Mouse (Mus musculus): ENCODE measurements around the gene Spred2. TPM values are rescaled to one million over a fixed set of nuclear protein-coding genes. Genes with fewer than 3 reads are reported as not detected.

Gene Spred2
- polyA plus RNA-seq, 1 experiment from 2014 or later = 9.3 TPM

- 97% methylated on average over 1 of the region's 1 CpGs for WGBS
- Histone ChIP-seq H3K27ac (no peak overlapping the region), H3K4me3 (no peak overlapping the region), H3K36me3 (peaks cover 74% of the 10 kb centered on the region), H3K9me3 (replicated peaks) (no peaks in the 10 kb centered on the region), H3K27me3 (ENCODE audit: low read depth, poor library complexity, severe bottlenecking) (no peaks in the 10 kb centered on the region), H3K4me1 (no peaks in the 10 kb centered on the region)
- DNase-seq (ENCODE audit: low spot score) = no peak
Observed at GRCm38 (mm10) chr11:20066106-20066505, 141.9 kb downstream of the Spred2 start.

GRCm38 (mm10) chr11:20067521-20067920, 143.3 kb downstream of the Spred2 start:
- Histone ChIP-seq H3K36me3 (peaks cover 79% of the 10 kb centered on the region), H3K27ac (no peak overlapping the region), H3K4me3 (no peak overlapping the region), H3K4me1 (no peaks in the 10 kb centered on the region), H3K27me3 (ENCODE audit: low read depth, poor library complexity, severe bottlenecking) (no peaks in the 10 kb centered on the region), H3K9me3 (replicated peaks) (no peaks in the 10 kb centered on the region)
- WGBS = 77% methylated on average over 1 of the region's 1 CpGs
- no peak for DNase-seq (ENCODE audit: low spot score)

- Histone ChIP-seq H3K36me3 (peaks cover 86% of the 10 kb centered on the region), H3K4me1 (no peaks in the 10 kb centered on the region), H3K9me3 (replicated peaks) (no peaks in the 10 kb centered on the region), H3K4me3 (no peak overlapping the region), H3K27ac (no peak overlapping the region), H3K27me3 (ENCODE audit: low read depth, poor library complexity, severe bottlenecking) (no peaks in the 10 kb centered on the region)
- 94% methylated on average over 6 of the region's 6 CpGs for WGBS
- DNase-seq (ENCODE audit: low spot score) = no peak
Observed at GRCm38 (mm10) chr11:20068346-20069004, 144.3 kb downstream of the Spred2 start.

GRCm38 (mm10) chr11:20072174-20072573, 148.0 kb downstream of the Spred2 start:
- 89% methylated on average over 3 of the region's 3 CpGs for WGBS
- Histone ChIP-seq H3K27ac (no peak overlapping the region), H3K4me3 (no peak overlapping the region), H3K4me1 (no peaks in the 10 kb centered on the region), H3K36me3 (peaks cover 83% of the 10 kb centered on the region), H3K9me3 (replicated peaks) (no peaks in the 10 kb centered on the region), H3K27me3 (ENCODE audit: low read depth, poor library complexity, severe bottlenecking) (no peaks in the 10 kb centered on the region)
- DNase-seq (ENCODE audit: low spot score) = no peak

GRCm38 (mm10) chr11:20072826-20073225, 148.7 kb downstream of the Spred2 start:
- H3K27me3 ChIP-seq (ENCODE audit: low read depth, poor library complexity, severe bottlenecking) = no peaks in the 10 kb centered on the region
- H3K36me3 ChIP-seq = peaks cover 88% of the 10 kb centered on the region
- WGBS = 93% methylated on average over 5 of the region's 5 CpGs

More at GRCm38 (mm10) chr11:20072826-20073225, 148.7 kb downstream of the Spred2 start:
- no peak overlapping the region for H3K4me3 ChIP-seq
- no peak for DNase-seq (ENCODE audit: low spot score)
- no peaks in the 10 kb centered on the region for H3K4me1 ChIP-seq
- no peaks in the 10 kb centered on the region for H3K9me3 ChIP-seq (replicated peaks)
- no peak overlapping the region for H3K27ac ChIP-seq

Other genes with a start within 250 kb of the Spred2 start
- gene Actr2, start 188.5 kb downstream of the Spred2 start, polyA plus RNA-seq (2016; fragmentation: Nextera tagmentation; extraction: Ambion mirVana) = 86.0 and 103 TPM in 2 replicates